8 mouse cellular contexts compared by ENCODE assay signal in genomic region chr3:146564268-146565064, GRCm38 (mm10). TPM values are rescaled to one million over a fixed set of nuclear protein-coding genes. Genes with fewer than 3 reads are reported as not detected.
DNase-seq lines count a peak whose midpoint lies in the region; ATAC-seq and TF ChIP-seq lines count a peak whose summit lies in the region.

No protein-coding gene starts in this region.

- H3K27me3 ChIP-seq in MEL (ENCODE audit: control insufficient read depth in 1 of 2, insufficient read depth in 2 of 2, low read length in 2 of 2) = peaks cover 0 to 4% of the 10 kb centered on the region in 2 experiments; a peak in 1 of 4 replicates
- H3K27me3 ChIP-seq in forebrain, embryonic 13.5 days = no peaks in the 10 kb centered on the region

- no peaks in the 10 kb centered on the region for H3K9me3 ChIP-seq in MEL (replicated peaks; ENCODE audit: insufficient read depth, low read length)
- H3K9me3 ChIP-seq in forebrain, embryonic 13.5 days (replicated peaks) = no peaks in the 10 kb centered on the region

- H3K27ac ChIP-seq in MEL (ENCODE audit: control insufficient read depth, low read depth, low read length) = no peak overlapping the region
- no peak overlapping the region for H3K27ac ChIP-seq in forebrain, embryonic 13.5 days

- H3K4me1 ChIP-seq in MEL (ENCODE audit: control insufficient read depth in 1 of 2, insufficient read depth in 2 of 2, low read length in 2 of 2) = no peaks in the 10 kb centered on the region
- H3K4me1 ChIP-seq in forebrain, embryonic 13.5 days = 0 out of 2 replicates have a peak, but pooled peaks cover 3% of the 10 kb centered on the region

- peak; percentile 50 for ATAC-seq in forebrain, embryonic 13.5 days
- ATAC-seq in megakaryocyte progenitor cell, adult 5-6 weeks (replicated peaks; ENCODE audit: poor library complexity) = peak; percentile 83
- no peak for ATAC-seq in erythroid progenitor cell, adult 5-6 weeks (replicated peaks; ENCODE audit: low FRiP score, poor library complexity, severe bottlenecking)

- intact Hi-C loops in heart, postnatal 36 days (cut with DNase I) = loop anchor here (1.0 to 10.0 kb wide), 6 partner anchors 120 to 380 kb away; partner anchors contain the start of gene Samd13

- peak; percentile 57 to 92 (median 78) for TF ChIP-seq CTCF in MEL (IDR thresholded peaks at IDR 0.05 in 2 of 3, conservative IDR thresholded peaks at IDR 0.05 in 1 of 3; ENCODE audit: control insufficient read depth in 1 of 3, insufficient read depth in 1 of 3, low read depth in 2 of 3, low read length in 3 of 3, poor library complexity in 1 of 3, severe bottlenecking in 1 of 3)

- H3K36me3 ChIP-seq in MEL (ENCODE audit: control insufficient read depth in 1 of 2, insufficient read depth in 2 of 2, low read length in 2 of 2) = no peaks in the 10 kb centered on the region
- H3K36me3 ChIP-seq in forebrain, embryonic 13.5 days (ENCODE audit: poor library complexity, severe bottlenecking) = no peaks in the 10 kb centered on the region

- DNase-seq in MEL (ENCODE audit: low read depth, low spot score) = peak; percentile 80
- peak; percentile 62 for DNase-seq in brain, embryonic 18.5 days (ENCODE audit: low read depth, low spot score)
- DNase-seq in heart, postnatal 36 days = peak; percentile 76 to 88
- DNase-seq in layer of hippocampus, postnatal 14 days (ENCODE audit: low spot score in 2 of 2) = peak; percentile 80 to 87
- peak; percentile 97 for DNase-seq in right cerebral cortex, postnatal 4 days

- no peak for TF ChIP-seq POLR2A in MEL (IDR thresholded peaks at IDR 0.05; ENCODE audit: control insufficient read depth in 1 of 2, insufficient read depth in 1 of 2, low read depth in 1 of 2, low read length in 2 of 2, poor library complexity in 1 of 2)

- peak; percentile 91 for TF ChIP-seq RAD21 in MEL (IDR thresholded peaks at IDR 0.05; ENCODE audit: low read depth, low read length)

- TF ChIP-seq EP300 in MEL (IDR thresholded peaks at IDR 0.05; ENCODE audit: low read depth in 1 of 2, low read length in 2 of 2) = no peak

- 26% methylated on average over 14 of the region's 14 CpGs for WGBS in forebrain, embryonic 13.5 days

- no peak overlapping the region for H3K9ac ChIP-seq in MEL (ENCODE audit: control insufficient read depth, low read depth, low read length, poor library complexity, severe bottlenecking)
- no peak overlapping the region for H3K9ac ChIP-seq in forebrain, embryonic 13.5 days

- no peaks in the 10 kb centered on the region for H3K79me2 ChIP-seq in MEL (ENCODE audit: control insufficient read depth, insufficient read depth, low read length, poor library complexity)

- H3K4me2 ChIP-seq in forebrain, embryonic 13.5 days = no peak overlapping the region

- no peak overlapping the region for H3K4me3 ChIP-seq in MEL (ENCODE audit: control insufficient read depth in 1 of 2, insufficient read depth in 1 of 2, low read depth in 2 of 2, low read length in 2 of 2)
- H3K4me3 ChIP-seq in forebrain, embryonic 13.5 days = no peak overlapping the region

TF ChIP-seq in MEL, 35 proteins besides CTCF, POLR2A, EP300 and RAD21:
- TF ChIP-seq UBTF (IDR thresholded peaks at IDR 0.05; ENCODE audit: borderline replicate concordance, insufficient read depth, low read depth, low read length) (no peak), ELF1 (IDR thresholded peaks at IDR 0.05; ENCODE audit: low read depth, low read length) (no peak), USF1 (IDR thresholded peaks at IDR 0.05; ENCODE audit: low read depth, low read length) (no peak), POLR2AphosphoS2 (IDR thresholded peaks at IDR 0.05; ENCODE audit: low read length) (no peak), KAT2A (conservative IDR thresholded peaks at IDR 0.05; ENCODE audit: low read depth, low read length) (no peak), TAL1 (IDR thresholded peaks at IDR 0.05; ENCODE audit: low read length) (no peak), SMC3 (IDR thresholded peaks at IDR 0.05; ENCODE audit: low read depth, low read length) (peak; percentile 98), NRF1 (IDR thresholded peaks at IDR 0.05; ENCODE audit: insufficient read depth, low read depth, low read length, poor library complexity, severe bottlenecking) (no peak), BHLHE40 (IDR thresholded peaks at IDR 0.05; ENCODE audit: borderline replicate concordance, low read depth, low read length) (no peak), E2F4 (IDR thresholded peaks at IDR 0.05; ENCODE audit: borderline replicate concordance, low read depth, low read length) (no peak), GABPA (IDR thresholded peaks at IDR 0.05; ENCODE audit: low read depth, low read length) (no peak), ZKSCAN1 (IDR thresholded peaks at IDR 0.05; ENCODE audit: low read depth, low read length) (no peak), ZNF384 (IDR thresholded peaks at IDR 0.05; ENCODE audit: low read depth, low read length) (peak; percentile 88), JUND (IDR thresholded peaks at IDR 0.05; ENCODE audit: low read depth, low read length) (no peak), ZC3H11A (IDR thresholded peaks at IDR 0.05; ENCODE audit: low read depth, low read length) (peak; percentile 95), MAFK (IDR thresholded peaks at IDR 0.05; ENCODE audit: borderline replicate concordance, low read depth, low read length) (no peak), MYB (IDR thresholded peaks at IDR 0.05; ENCODE audit: low read depth, low read length) (no peak), CHD1 (IDR thresholded peaks at IDR 0.05; ENCODE audit: low read depth, low read length) (no peak), MYC (IDR thresholded peaks at IDR 0.05; ENCODE audit: low read depth, low read length) (no peak), NELFE (IDR thresholded peaks at IDR 0.05; ENCODE audit: low read depth, low read length) (no peak), MEF2A (IDR thresholded peaks at IDR 0.05; ENCODE audit: extremely low read depth, insufficient replicate concordance, low read depth, low read length, poor library complexity, severe bottlenecking) (no peak), USF2 (IDR thresholded peaks at IDR 0.05; ENCODE audit: borderline replicate concordance in 1 of 2, insufficient read depth in 1 of 2, low read depth in 1 of 2, low read length in 2 of 2) (no peak)

RNA-seq across cellular contexts. Expression of gene Uox, which starts 5.8 kb away (rescaled TPM):
- total RNA-seq in MEL (2012; rRNA removed) = not detected in 2 replicates
- polyA plus RNA-seq in MEL (2012; ENCODE audit: insufficient read depth in 1 of 2, insufficient read length in 2 of 2, low read depth in 1 of 2, low replicate concordance in 2 of 2, missing spikeins in 1 of 2) = not detected
- polyA plus RNA-seq in forebrain, embryonic 13.5 days (2015; fragmentation: Nextera tagmentation; extraction: Ambion mirVana) = not detected in 2 replicates
- total RNA-seq in heart, postnatal 36 days (2021) = not detected
- not detected for total RNA-seq in layer of hippocampus, postnatal 14 days (2021)
- not detected in 2 replicates for total RNA-seq in megakaryocyte progenitor cell, adult 5-6 weeks (2015)
- total RNA-seq in megakaryocyte progenitor cell, adult 5-6 weeks (2017) = not detected in 2 replicates
- total RNA-seq in erythroid progenitor cell, adult 5-6 weeks (2015; ENCODE audit: low replicate concordance) = not detected in 2 replicates
- total RNA-seq in erythroid progenitor cell, adult 5-6 weeks (2017; ENCODE audit: low replicate concordance) = not detected in 2 replicates

RNA-seq across cellular contexts. Expression of gene Rpf1, which starts 43.2 kb away (rescaled TPM):
- total RNA-seq in MEL (2012; rRNA removed) = 68.3 and 72.3 TPM in 2 replicates
- 100 to 1,000 TPM in 1 of 2 experiments, 10 to 100 TPM in 1; 73.6 to 369 TPM for polyA plus RNA-seq in MEL (2012; ENCODE audit: insufficient read depth in 1 of 2, insufficient read length in 2 of 2, low read depth in 1 of 2, low replicate concordance in 2 of 2, missing spikeins in 1 of 2)
- 62.5 and 67.5 TPM in 2 replicates for polyA plus RNA-seq in forebrain, embryonic 13.5 days (2015; fragmentation: Nextera tagmentation; extraction: Ambion mirVana)
- 10 to 100 TPM; 15.7 to 16.0 TPM for total RNA-seq in heart, postnatal 36 days (2021)
- total RNA-seq in layer of hippocampus, postnatal 14 days (2021) = 10 to 100 TPM; 14.3 to 15.0 TPM
- 81.7 and 81.8 TPM in 2 replicates for total RNA-seq in megakaryocyte progenitor cell, adult 5-6 weeks (2015)
- total RNA-seq in megakaryocyte progenitor cell, adult 5-6 weeks (2017) = 90.2 and 95.2 TPM in 2 replicates
- total RNA-seq in erythroid progenitor cell, adult 5-6 weeks (2015; ENCODE audit: low replicate concordance) = 28.1 and 44.0 TPM in 2 replicates
- total RNA-seq in erythroid progenitor cell, adult 5-6 weeks (2017; ENCODE audit: low replicate concordance) = 23.9 and 25.3 TPM in 2 replicates

RNA-seq across cellular contexts. Expression of gene Dnase2b, which starts 50.9 kb away (rescaled TPM):
- total RNA-seq in MEL (2012; rRNA removed) = not detected in 2 replicates
- not detected for polyA plus RNA-seq in MEL (2012; ENCODE audit: insufficient read depth in 1 of 2, insufficient read length in 2 of 2, low read depth in 1 of 2, low replicate concordance in 2 of 2, missing spikeins in 1 of 2)
- polyA plus RNA-seq in forebrain, embryonic 13.5 days (2015; fragmentation: Nextera tagmentation; extraction: Ambion mirVana) = not detected in 2 replicates
- total RNA-seq in heart, postnatal 36 days (2021) = not detected
- not detected for total RNA-seq in layer of hippocampus, postnatal 14 days (2021)
- total RNA-seq in megakaryocyte progenitor cell, adult 5-6 weeks (2015) = not detected in 2 replicates
- total RNA-seq in megakaryocyte progenitor cell, adult 5-6 weeks (2017) = 0.14 TPM in 1 of 2 replicates, not detected in the other
- total RNA-seq in erythroid progenitor cell, adult 5-6 weeks (2015; ENCODE audit: low replicate concordance) = not detected in 2 replicates
- not detected in 2 replicates for total RNA-seq in erythroid progenitor cell, adult 5-6 weeks (2017; ENCODE audit: low replicate concordance)
